Mouse (Mus musculus) embryonic facial prominence, embryonic 10.5 days (tissue): ENCODE results near the gene Sinhcaf. TPM values are rescaled to one million over a fixed set of nuclear protein-coding genes. Genes with fewer than 3 reads are reported as not detected.

Experiments used
- DNase-seq: peaks from one replicate; pipeline ENCODE4 v3.0.0-alpha.2; 2017; ENCODE audit warnings: low spot score
- H3K27ac ChIP-seq: fragments of 300-500 bp; sonication (generic); replicated peaks from 2 replicates; pipeline ENCODE4 v1.5.1; 2016; ENCODE audit warnings: mild to moderate bottlenecking
- H3K27me3 ChIP-seq: fragments of 300-500 bp; sonication (generic); replicated peaks from 2 replicates; pipeline ENCODE4 v1.6.1; 2016; ENCODE audit warnings: low read depth, mild to moderate bottlenecking; ENCODE audit not compliant: poor library complexity, severe bottlenecking
- H3K36me3 ChIP-seq: fragments of 300-500 bp; sonication (generic); replicated peaks from 2 replicates; pipeline ENCODE4 v1.6.1; 2016; ENCODE audit warnings: mild to moderate bottlenecking, moderate library complexity
- H3K4me1 ChIP-seq: fragments of 300-500 bp; sonication (generic); 2 replicates; pipeline ENCODE4 v1.6.1; 2016
- H3K4me3 ChIP-seq: fragments of 300-500 bp; sonication (generic); 2 replicates; pipeline ENCODE4 v1.5.1; 2016; ENCODE audit warnings: mild to moderate bottlenecking, moderate library complexity
- H3K9me3 ChIP-seq: fragments of 300-500 bp; sonication (generic); 2 replicates; pipeline ENCODE4 v1.6.1; 2016; ENCODE audit warnings: mild to moderate bottlenecking
- WGBS: fragments of 180-500 bp; shearing (Covaris S2); methylation state at CpG from one replicate; pipeline ENCODE4 v1.1.7; 2016; 5-methylcytosine and 5-hydroxymethylcytosine counted together
- polyA plus RNA-seq: library from polyadenylated mRNA; unstranded; fragments of >200 nt; fragmentation: Nextera tagmentation; extraction: Ambion mirVana; gene quantifications from 2 replicates; pipeline ENCODE4 v1.2.1, GENCODE M21; 2016

Sinhcaf gene
- polyA plus RNA-seq, 1 experiment from 2014 or later = 306 TPM

DNA sequence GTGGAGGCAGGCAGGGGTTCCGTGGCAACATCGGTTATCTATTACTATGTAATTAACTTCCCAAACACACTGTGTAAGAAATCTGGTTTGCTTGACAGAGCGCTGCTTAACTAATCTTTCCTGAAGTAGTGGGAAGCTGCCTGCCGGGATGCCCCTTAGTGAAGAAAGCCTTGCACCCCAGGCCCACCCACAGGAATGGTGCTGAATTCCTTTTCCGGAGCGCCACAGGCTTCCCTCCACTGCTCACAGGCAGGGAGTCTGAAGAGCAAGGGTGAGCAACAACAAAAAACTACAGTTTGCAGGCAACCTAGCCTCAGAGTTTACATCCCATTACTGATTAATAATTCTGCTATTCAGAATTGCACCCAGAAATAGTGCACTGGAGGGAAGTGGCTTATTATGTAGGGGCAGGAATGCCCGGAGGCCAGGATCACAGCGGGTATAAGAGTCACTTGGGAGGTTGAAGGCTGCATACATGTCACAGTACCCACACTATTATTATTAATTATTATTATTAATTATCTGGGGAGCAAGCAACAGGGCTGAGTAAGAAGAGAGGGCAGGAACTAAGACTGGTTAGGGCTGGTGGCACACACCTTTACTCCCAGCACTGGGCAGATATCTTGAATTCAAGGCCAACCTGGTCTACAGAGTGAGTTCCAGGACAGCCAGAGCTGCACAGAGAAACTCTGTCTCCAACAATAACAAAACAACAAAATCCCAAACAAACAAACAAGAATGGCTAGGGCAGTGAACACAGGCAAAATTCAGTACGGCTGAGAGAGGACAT lies 26.0 kb upstream of the Sinhcaf start:
- DNase-seq = peak; percentile 23

DNA sequence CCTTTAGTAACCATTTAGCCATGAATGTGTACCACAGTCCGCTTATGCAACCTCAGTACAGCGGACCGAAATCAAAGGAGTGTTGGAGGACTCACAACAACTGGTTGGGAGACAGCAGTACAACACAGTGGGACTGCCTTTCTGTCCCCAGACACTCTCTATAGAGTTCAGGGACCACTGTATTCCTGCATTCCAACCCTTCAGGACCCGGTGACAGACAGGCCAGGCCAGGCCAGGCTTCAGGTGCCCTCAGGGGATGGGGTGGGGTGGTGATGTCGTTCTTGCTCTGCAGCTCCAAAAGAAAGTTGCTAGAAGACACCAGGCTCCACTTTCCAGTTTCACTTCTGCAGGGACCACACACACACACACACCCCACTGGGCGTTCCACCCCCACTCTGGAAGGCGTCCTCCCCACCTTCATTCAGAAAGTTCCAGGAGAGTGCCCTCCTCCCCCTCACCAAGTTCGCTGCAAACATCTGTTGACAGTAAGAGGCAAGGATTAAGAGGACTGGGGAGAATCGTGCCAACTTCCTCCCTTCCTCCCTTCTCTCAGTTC lies 25.2 kb upstream of the Sinhcaf start:
- Histone ChIP-seq H3K4me3 (peak overlapping the region; percentile 28; the same call in 1 of the 2 replicates), H3K27ac (no peak overlapping the region; the same call in 1 of the 2 replicates), H3K9me3 (no peaks in the 10 kb centered on the region), H3K4me1 (peaks cover 18% of the 10 kb centered on the region), H3K27me3 (no peaks in the 10 kb centered on the region), H3K36me3 (no peaks in the 10 kb centered on the region)
- peak; percentile 45 for DNase-seq
- WGBS = 29% methylated on average over 9 of the region's 9 CpGs

More for the DNA sequence above, 26.0 kb upstream of the Sinhcaf start:
- Histone ChIP-seq H3K36me3 (no peaks in the 10 kb centered on the region), H3K4me3 (no peak overlapping the region), H3K27ac (no peak overlapping the region), H3K4me1 (peaks cover 18% of the 10 kb centered on the region), H3K27me3 (no peaks in the 10 kb centered on the region), H3K9me3 (no peaks in the 10 kb centered on the region)
- 15% methylated on average over 9 of the region's 9 CpGs for WGBS

DNA sequence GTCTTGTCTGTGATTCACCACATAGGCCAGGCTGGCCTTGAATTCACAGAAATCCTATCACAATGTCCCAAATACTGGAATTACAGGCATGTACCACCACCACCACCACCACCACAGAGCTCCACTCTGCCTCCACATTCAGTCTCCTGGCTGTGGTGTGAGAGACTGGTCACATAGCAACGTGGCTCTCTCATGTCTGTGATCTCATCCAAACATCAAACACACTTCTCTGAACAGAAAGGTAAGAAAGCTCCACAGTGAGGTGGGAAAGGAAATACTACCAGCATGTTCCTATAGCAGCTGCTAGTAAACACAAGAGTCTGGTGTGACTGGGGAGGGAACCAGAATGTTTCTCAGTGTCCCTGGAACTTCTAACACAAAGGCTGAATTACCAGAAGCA lies 15.0 kb upstream of the Sinhcaf start:
- Histone ChIP-seq H3K27me3 (no peaks in the 10 kb centered on the region), H3K27ac (no peak overlapping the region), H3K4me3 (no peak overlapping the region), H3K36me3 (no peaks in the 10 kb centered on the region), H3K4me1 (no peaks in the 10 kb centered on the region), H3K9me3 (no peaks in the 10 kb centered on the region)
- 66% methylated on average over 1 of the region's 1 CpGs for WGBS
- no peak for DNase-seq

DNA sequence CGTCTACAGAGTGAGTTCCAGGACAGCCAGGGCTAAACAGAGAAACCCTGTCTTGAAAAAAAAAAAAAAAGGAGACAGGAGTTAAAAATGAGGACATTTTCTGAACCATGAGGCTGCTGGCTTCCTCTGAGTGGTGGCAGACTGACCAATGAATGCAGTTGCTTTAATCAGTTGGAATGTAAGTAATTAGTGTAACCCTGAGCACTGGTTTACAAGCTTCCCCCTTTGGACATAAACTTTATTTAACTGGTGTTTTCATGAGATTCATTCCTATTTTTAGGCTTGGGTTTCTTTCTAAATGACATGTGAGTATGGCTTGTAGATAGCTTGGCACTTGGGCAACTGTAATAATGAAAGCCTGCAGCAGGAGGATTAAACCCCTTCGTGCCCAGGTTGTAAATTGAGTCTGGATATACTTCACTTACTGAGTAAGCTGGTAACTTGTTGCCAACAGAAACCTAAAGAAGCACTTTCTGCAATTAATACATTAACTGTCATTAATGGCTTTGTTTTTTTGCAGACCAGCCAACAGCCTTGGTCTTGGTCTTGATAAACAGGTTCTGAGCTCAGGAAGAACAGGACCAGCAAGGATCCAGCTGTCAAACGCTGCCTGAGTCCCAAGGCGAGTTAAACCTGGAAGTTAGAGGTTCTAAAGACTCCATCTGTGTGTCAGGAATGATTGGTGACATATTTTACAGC lies 13.4 kb upstream of the Sinhcaf start:
- H3K27me3 ChIP-seq = no peaks in the 10 kb centered on the region
- no peaks in the 10 kb centered on the region for H3K9me3 ChIP-seq
- H3K4me3 ChIP-seq = no peak overlapping the region
- DNase-seq = no peak
- H3K36me3 ChIP-seq = no peaks in the 10 kb centered on the region
- WGBS = 68% methylated on average over 4 of the region's 4 CpGs
- H3K27ac ChIP-seq = no peak overlapping the region
- H3K4me1 ChIP-seq = no peaks in the 10 kb centered on the region

DNA sequence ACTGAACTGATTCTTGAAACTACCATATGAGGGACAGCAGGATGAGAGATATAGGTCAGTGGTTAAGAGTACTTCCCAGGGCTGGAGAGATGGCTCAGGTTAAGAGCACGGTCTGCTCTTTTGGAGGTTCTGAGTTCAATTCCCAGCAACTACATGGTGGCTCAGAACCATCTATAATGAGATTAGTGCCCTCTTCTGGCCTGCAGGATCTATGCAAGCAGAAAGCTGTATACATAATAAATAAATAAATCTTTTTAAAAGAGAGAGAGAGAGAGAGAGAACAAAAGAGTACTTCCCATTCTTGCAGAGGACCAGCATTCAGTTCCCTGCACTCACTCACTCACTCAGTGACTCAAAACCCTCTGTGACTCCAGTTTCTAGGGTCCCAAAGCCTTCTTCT lies 12.4 kb upstream of the Sinhcaf start:
- Histone ChIP-seq H3K4me3 (no peak overlapping the region), H3K27ac (no peak overlapping the region), H3K36me3 (no peaks in the 10 kb centered on the region), H3K27me3 (no peaks in the 10 kb centered on the region), H3K4me1 (no peaks in the 10 kb centered on the region), H3K9me3 (no peaks in the 10 kb centered on the region)
- WGBS = 95% methylated on average over 1 of the region's 1 CpGs
- DNase-seq = no peak

DNA sequence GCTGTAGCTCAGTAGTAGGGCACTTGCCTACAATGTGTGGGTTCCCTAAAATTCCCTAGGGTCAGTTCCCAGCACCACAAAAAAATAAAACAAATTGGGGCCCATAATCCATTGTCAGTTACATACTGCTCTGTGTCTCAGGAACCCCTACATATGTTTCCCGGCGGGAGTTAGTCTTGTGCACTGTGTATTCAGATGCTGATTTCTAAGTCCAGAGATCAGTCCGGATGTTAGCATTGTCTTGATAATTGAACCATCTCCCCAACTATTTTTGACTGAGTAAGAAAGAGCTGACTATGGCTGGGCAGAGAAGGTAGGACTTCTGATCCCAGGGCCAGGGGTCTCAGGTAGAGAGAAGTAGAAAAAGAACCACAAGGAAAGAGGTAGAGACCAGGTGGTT lies 10.8 kb upstream of the Sinhcaf start:
- no peaks in the 10 kb centered on the region for H3K36me3 ChIP-seq
- H3K4me1 ChIP-seq = no peaks in the 10 kb centered on the region
- H3K27me3 ChIP-seq = no peaks in the 10 kb centered on the region
- 87% methylated on average over 3 of the region's 3 CpGs for WGBS
- no peak for DNase-seq
- no peaks in the 10 kb centered on the region for H3K9me3 ChIP-seq
- H3K4me3 ChIP-seq = no peak overlapping the region
- H3K27ac ChIP-seq = no peak overlapping the region

DNA sequence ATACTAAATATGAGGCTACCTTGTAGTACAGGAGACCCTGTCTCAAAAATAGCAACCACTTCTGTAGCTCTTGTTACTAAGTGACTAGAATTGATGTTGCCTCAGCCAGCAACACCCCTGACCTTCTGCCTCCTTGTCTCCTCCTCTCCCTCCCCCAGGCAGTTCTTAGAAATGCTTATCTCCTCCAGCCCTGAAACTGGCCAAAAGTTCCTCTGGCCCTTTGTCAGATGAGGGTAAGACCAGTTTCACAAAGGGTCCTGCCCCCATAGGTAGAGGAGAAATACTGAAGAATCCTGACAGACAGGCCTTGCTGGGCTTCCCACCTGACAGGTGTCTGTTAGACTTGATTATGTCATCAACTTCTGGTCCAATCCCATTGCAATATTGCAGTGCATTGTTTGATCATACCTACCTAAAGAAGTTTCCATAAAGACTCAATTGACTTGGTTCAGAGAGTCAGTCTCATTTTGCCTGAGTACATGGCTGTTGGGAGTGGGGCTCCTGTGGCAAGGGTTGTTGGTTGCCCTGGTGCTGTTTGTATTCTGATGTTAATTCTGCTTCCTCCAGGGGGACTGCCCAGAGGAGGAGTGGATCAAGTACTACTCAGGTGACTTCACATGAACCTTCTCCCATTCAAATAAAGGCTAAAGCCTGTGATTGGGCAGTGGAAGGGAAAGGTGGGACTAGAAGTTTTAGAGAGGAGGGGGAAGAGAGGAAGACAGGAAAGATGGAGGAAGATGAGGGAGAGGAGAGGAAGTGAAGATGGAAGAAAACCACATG lies 9.6 kb upstream of the Sinhcaf start:
- Histone ChIP-seq H3K9me3 (no peaks in the 10 kb centered on the region), H3K4me3 (no peak overlapping the region), H3K4me1 (no peaks in the 10 kb centered on the region), H3K27me3 (no peaks in the 10 kb centered on the region), H3K27ac (no peak overlapping the region), H3K36me3 (no peaks in the 10 kb centered on the region)
- no peak for DNase-seq

DNA sequence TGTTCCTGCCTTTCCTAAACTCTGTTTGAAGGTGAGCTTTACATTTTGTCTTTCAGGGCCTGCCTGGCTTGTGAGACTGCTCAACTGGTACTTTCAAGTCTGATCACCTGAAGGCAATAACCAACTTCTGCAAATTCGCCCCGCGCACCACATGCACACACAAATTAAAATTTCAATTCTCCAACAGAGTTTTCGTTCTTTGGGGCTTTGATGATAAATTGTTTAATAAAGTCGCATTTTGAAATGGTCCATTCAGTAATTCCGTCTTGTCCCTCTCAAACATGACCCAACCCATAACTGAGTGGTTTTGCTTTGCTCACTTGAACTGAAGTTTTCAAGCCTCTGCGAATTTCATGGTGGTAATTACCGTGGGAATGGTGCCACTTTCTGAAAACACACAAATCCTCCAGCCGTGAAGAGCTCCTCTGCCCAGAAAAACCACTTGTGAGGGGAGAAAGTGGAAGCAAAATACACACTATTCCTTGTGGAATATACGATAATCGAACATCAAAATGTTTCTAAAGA lies 676 bp upstream of the Sinhcaf start:
- Histone ChIP-seq H3K27ac (peak overlapping the region; percentile 100), H3K27me3 (no peaks in the 10 kb centered on the region), H3K9me3 (no peaks in the 10 kb centered on the region), H3K4me3 (peak overlapping the region; percentile 86), H3K36me3 (peaks cover 11% of the 10 kb centered on the region), H3K4me1 (peaks cover 26% of the 10 kb centered on the region)
- WGBS = 42% methylated on average over 11 of the region's 11 CpGs
- no peak for DNase-seq

DNA sequence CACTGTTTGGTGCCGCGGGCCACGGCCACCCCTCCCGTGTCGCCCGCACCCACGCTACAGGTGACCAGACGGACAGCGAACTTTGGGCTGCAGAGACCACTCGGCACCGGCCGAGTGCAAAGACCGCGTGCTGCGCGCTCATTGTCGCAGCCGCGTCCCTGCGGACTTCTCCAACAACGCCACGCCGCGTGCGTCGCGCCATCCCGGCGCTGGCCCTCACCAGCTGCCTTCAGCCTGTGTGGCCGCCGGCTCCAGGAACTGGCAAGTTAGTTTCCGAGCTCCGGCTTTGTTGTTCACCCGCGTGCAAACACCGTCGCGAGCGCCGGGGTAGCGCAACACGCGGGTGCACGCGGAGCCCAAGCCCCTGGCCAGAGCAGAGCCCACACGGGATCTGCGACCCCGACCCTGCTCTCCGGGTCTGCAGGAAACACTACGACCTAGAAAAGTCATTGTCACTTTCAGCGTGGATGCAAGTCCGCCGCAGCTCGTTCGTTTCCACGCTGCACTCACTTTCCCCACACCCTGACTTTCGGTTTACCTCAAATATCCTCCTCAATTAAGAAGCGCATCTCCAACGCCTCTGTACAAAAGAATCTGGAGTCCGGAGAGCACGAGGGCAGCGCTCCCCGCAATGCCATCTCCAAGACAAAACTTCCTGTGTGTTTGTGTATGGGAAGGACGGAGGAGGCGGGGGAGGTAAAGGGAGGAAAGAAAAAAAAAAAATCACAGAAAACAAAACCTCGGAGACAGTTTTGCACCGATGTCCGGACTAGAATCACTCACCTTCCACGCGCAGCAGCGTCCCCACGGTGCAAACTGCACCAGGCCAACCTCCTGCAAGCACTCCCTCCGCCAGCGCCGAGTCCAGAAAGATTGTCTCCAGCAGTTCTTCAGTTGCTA lies 508 bp downstream of the Sinhcaf start:
- DNase-seq = peak; percentile 73
- Histone ChIP-seq H3K4me3 (peak overlapping the region; percentile 86), H3K27ac (peak overlapping the region; percentile 100), H3K4me1 (peaks cover 32% of the 10 kb centered on the region), H3K27me3 (no peaks in the 10 kb centered on the region), H3K9me3 (no peaks in the 10 kb centered on the region), H3K36me3 (peaks cover 19% of the 10 kb centered on the region)
- under 1% methylated on average over 75 of the region's 75 CpGs for WGBS

DNA sequence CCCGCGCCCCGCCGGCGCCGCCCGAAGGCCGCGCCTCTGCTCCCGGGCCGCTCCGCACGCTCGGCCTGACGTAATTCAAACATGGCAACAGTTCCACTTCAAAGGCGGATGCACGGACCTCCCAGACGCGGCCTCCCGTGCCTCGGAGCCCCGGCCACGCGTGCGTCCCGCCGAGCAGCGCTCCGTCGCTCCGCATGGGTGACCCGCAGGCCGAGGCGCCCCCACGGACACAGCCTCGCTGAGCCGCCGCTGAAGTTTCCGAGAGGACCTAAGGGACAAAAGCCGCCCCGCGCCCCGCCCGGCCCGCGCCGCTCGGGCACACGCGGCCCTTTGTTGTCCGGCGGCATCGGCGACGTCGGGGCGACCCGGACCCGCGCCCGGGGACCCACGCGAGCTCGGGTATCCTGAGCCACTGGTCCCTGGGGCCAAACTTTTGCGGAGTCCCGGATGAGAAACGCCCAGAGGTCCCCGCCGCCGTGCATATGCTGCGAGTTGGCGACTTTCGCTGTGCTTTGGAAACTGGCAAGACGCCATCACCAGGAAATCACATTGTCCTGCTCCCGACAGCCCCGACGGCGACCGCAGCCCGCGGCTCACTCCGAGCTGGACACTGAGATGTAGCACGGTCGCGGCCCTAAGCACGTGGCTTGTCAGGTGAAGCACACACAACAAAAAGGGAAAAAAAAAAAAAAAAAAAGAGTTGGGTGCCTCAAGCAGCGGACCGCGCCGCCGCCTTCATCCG lies 1.3 kb downstream of the Sinhcaf start:
- Histone ChIP-seq H3K27me3 (no peaks in the 10 kb centered on the region), H3K27ac (peak overlapping the region; percentile 100), H3K4me1 (peaks cover 32% of the 10 kb centered on the region), H3K4me3 (peak overlapping the region; percentile 86), H3K9me3 (no peaks in the 10 kb centered on the region), H3K36me3 (peaks cover 24% of the 10 kb centered on the region)
- WGBS = under 1% methylated on average over 92 of the region's 92 CpGs
- peak; percentile 81 for DNase-seq

DNA sequence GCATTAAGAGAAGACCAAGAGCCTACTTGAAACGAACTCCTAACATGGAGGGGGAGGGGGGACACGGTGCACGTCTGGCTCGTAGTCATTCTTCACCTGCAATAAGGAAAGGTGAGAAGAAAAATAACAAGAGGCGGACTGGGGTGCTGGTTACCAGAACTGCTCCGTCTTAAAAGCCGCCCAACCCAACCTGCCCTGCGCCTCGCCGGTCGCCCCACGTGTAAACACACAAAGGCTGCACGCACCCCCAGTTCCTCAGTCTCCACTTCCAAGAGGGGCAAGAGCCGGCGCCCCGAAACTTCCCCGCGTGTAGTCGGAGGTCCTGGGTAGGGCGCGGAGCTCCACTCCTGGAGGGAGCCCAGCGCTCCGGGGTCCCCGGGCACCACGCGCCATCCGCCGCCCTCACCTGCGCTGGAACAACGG lies 1.9 kb downstream of the Sinhcaf start:
- Histone ChIP-seq H3K27me3 (no peaks in the 10 kb centered on the region), H3K4me3 (peak overlapping the region; percentile 86), H3K4me1 (peaks cover 32% of the 10 kb centered on the region), H3K27ac (peak overlapping the region; percentile 100), H3K9me3 (no peaks in the 10 kb centered on the region), H3K36me3 (peaks cover 30% of the 10 kb centered on the region)
- WGBS = under 1% methylated on average over 30 of the region's 30 CpGs
- DNase-seq = no peak
